Mouse (Mus musculus) spleen, postnatal 14 days (tissue): ENCODE results near the gene Gm11172.
"Not testable (repeated sequence)": the region's sequence is repeated elsewhere in the genome, so short reads cannot be mapped to it uniquely, and the experiment has no call there.

Source experiments
- DNase-seq, 2 experiments: peaks; one replicate each; pipeline ENCODE4 v3.0.0; 2021 to 2022; ENCODE audit warnings: low spot score in 2 of 2

Gene Gm11172

GRCm38 (mm10) chr16:10785371-10786231 lies 27.1 kb upstream of the Gm11172 start, which contains the start of gene Socs1:
TSS of gene Socs1 (minus strand) at chr16:10785536.
- peak; percentile 70 to 74 for DNase-seq

- peak; percentile 49 to 71 for DNase-seq
Observed at GRCm38 (mm10) chr16:10786288-10786687, 26.4 kb upstream of the Gm11172 start.

GRCm38 (mm10) chr16:10786782-10787547 lies 25.8 kb upstream of the Gm11172 start:
- DNase-seq = no peak

GRCm38 (mm10) chr16:10787548-10788058 lies 25.1 kb upstream of the Gm11172 start:
- DNase-seq = no peak

GRCm38 (mm10) chr16:10788271-10788670 lies 24.4 kb upstream of the Gm11172 start, which contains the start of gene Tnp2:
TSS of gene Tnp2 (minus strand) at chr16:10788660.
- no peak for DNase-seq

- no peak for DNase-seq
Observed at GRCm38 (mm10) chr16:10788866-10789265, 23.8 kb upstream of the Gm11172 start.

GRCm38 (mm10) chr16:10790702-10791101 lies 22.0 kb upstream of the Gm11172 start, which contains the start of gene Prm3:
TSS of gene Prm3 (minus strand) at chr16:10790914.
- DNase-seq = no peak

GRCm38 (mm10) chr16:10796034-10796433 lies 16.7 kb upstream of the Gm11172 start, which contains the start of gene Prm2:
TSS of gene Prm2 (minus strand) at chr16:10796134.
- DNase-seq = no peak

GRCm38 (mm10) chr16:10802420-10802819 lies 10.3 kb upstream of the Gm11172 start:
- not testable (repeated sequence) for DNase-seq

GRCm38 (mm10) chr16:10805789-10806527 lies 6.8 kb upstream of the Gm11172 start, which contains the start of gene Prm1:
TSS of gene Prm1 (minus strand) at chr16:10805839.
- peak in 1 of 2 experiments; percentile 21 for DNase-seq

GRCm38 (mm10) chr16:10810376-10810775 lies 2.3 kb upstream of the Gm11172 start:
- no peak for DNase-seq

- no peak for DNase-seq
Observed at GRCm38 (mm10) chr16:10813726-10814125, 1.0 kb downstream of the Gm11172 start.

GRCm38 (mm10) chr16:10814864-10815263 lies 2.1 kb downstream of the Gm11172 start:
- DNase-seq = no peak

GRCm38 (mm10) chr16:10818579-10819135 lies 5.9 kb downstream of the Gm11172 start:
- DNase-seq = no peak

- DNase-seq = no peak
Observed at GRCm38 (mm10) chr16:10819966-10820365, 7.3 kb downstream of the Gm11172 start.

GRCm38 (mm10) chr16:10821387-10821786 lies 8.7 kb downstream of the Gm11172 start:
- DNase-seq = no peak

- DNase-seq = no peak
Observed at GRCm38 (mm10) chr16:10824536-10824935, 11.8 kb downstream of the Gm11172 start.

GRCm38 (mm10) chr16:10825840-10826239 lies 13.1 kb downstream of the Gm11172 start:
- DNase-seq = no peak

- no peak for DNase-seq
Observed at GRCm38 (mm10) chr16:10827269-10827668, 14.6 kb downstream of the Gm11172 start.

- DNase-seq = no peak
Observed at GRCm38 (mm10) chr16:10827766-10828460, 15.2 kb downstream of the Gm11172 start.

GRCm38 (mm10) chr16:10828461-10828805 lies 15.7 kb downstream of the Gm11172 start:
- no peak for DNase-seq
